Mouse (Mus musculus) cerebellum, postnatal 10 days (tissue): Measurements from ENCODE around the gene Cldn6.
A peak's percentile ranks its signal among the peaks of the same experiment; 100 is the strongest.

ENCODE experiments used
- DNase-seq, 2 experiments: peaks; one replicate each; pipeline ENCODE4 v3.0.0; 2021; ENCODE audit warnings: mixed read lengths in 2 of 2

The Cldn6 gene

GRCm38 (mm10) chr17:23679127-23679835 lies at the start of gene Cldn6:
Gene Cldn6 (plus strand): TSS chr17:23679249.
- no peak for DNase-seq

DNA sequence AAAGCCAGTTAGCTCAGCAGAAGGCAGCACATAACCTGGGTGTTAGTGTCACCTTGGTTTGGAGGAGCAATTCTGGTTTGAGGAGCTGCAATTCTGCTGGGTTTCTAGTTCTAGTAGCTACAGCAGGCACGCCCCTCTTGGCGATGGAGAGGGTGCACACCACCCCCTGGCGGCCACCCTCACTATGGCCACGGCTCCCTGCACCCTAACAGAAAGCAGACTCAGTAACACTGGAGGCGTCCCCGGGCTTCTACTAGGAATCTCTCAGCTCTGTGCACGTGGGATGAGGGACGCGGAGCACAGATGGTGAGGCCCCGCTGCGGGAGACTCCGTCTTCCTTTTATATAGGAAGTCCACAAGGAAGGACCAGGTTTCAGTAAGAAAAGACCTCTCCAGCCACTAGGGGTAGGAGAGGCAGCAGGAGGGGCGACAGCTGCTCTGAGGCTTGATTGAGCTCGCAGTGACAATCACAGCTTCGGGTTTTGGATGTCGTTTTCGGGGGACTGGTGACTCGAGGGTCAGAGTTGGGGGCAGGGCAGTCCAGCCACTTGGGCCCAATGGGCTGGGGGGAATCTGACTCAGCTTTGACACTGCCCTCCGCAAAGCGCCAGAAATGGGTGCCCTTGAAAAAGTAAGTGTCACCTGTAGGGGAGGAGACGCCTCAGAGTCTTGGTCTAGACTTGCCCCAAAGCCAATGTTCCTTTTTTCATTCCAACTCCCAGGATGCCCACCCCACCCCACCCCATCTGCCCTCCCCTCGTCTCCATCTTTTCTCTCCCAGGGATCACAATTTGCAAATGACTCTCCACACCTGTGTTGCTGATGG lies 48.6 kb upstream of the Cldn6 start:
- DNase-seq: peak; percentile 91 to 93

- DNase-seq: peak; percentile 52 to 62
Observed at GRCm38 (mm10) chr17:23631241-23631640, 47.8 kb upstream of the Cldn6 start.

GRCm38 (mm10) chr17:23644613-23645495 lies 34.2 kb upstream of the Cldn6 start, which contains the start of gene Mmp25:
Gene Mmp25 (minus strand): TSS chr17:23645277.
- DNase-seq: peak; percentile 66 to 67

DNA sequence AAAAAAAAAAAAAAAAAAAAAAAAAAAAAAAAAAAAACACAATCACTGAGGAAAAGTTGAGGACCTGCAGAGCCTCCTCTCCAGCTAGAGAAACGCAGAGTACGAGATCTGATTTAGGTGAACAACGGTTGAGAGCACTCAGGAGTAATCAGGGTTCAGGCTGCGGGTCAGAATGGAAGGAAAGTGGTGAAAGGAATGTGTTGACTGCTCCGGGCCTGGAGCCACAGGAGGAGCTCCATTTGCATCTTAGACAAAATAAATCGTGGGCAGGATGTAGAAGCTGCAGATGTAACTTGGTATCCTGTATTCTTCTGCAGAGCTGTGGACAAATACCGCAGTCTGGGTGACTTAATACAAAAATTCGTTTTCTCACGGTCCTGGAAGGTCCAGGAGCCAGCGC lies 33.2 kb upstream of the Cldn6 start:
- DNase-seq: no peak

GRCm38 (mm10) chr17:23651363-23651762 lies 27.7 kb upstream of the Cldn6 start:
- no peak for DNase-seq

GRCm38 (mm10) chr17:23653324-23653723 lies 25.7 kb upstream of the Cldn6 start:
- no peak for DNase-seq

GRCm38 (mm10) chr17:23654001-23654400 lies 25.0 kb upstream of the Cldn6 start:
- no peak for DNase-seq

GRCm38 (mm10) chr17:23654410-23654809 lies 24.6 kb upstream of the Cldn6 start:
- DNase-seq: no peak

DNA sequence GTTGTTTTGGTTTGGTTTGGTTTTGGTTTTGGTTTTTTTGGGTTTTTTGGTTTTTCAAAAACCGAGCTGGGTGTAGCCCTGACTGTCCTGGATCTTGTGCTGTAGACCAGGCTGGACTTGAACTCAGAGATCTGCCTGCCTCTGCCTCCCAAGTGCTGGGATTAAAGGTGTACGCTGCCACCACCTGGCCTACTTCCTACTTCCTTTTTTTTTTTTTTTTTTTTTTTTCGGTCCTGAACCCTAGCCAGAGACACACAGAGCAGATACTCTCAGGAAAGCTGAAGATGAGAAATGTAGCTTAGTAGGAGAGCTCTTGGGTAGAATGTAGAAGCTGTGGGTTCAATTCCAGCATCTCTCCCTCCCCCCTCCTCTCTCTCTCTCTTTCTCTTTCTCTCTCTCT lies 20.6 kb upstream of the Cldn6 start:
- no peak for DNase-seq

GRCm38 (mm10) chr17:23660117-23660875 lies 18.8 kb upstream of the Cldn6 start, which contains the start of gene Bicdl2:
Gene Bicdl2 (plus strand): TSS chr17:23660506.
- DNase-seq: peak; percentile 59 to 74

DNA sequence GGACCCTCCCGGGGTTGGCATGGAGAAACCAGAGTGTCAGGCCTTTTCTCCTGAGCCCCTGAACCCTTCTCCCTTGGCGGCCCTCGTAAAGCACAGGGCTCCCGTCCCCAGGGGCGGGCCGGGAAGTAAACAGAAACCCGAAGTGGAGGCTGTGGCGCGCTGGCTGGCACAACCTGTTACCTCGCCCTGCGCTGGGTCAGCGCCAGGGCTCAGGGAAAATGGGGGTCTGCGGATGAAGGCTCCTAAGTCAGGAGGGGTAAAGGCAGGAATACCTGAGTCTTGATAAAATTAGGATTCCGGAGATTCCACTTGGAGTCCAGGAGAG lies 18.2 kb upstream of the Cldn6 start:
- DNase-seq: no peak

DNA sequence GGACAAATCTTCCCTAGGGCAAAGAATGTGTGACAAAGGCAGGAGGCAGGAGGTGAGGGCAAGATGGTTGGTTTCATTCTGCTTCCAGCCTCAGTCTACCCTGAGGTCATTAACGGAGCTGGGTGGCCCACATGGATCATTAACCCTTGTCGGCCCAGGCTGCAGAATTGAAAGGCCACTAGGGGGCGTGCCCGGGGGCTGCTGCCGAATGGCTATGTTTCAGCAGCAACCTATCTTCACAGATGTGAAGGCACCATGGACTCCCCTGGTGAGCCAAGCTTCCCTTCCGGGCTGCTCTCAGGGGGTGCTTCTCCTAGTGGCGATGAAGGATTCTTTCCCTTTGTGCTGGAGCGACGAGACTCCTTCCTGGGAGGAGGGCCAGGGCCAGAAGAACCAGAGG lies 17.5 kb upstream of the Cldn6 start:
- DNase-seq: peak in 1 of 2 experiments; percentile 40

DNA sequence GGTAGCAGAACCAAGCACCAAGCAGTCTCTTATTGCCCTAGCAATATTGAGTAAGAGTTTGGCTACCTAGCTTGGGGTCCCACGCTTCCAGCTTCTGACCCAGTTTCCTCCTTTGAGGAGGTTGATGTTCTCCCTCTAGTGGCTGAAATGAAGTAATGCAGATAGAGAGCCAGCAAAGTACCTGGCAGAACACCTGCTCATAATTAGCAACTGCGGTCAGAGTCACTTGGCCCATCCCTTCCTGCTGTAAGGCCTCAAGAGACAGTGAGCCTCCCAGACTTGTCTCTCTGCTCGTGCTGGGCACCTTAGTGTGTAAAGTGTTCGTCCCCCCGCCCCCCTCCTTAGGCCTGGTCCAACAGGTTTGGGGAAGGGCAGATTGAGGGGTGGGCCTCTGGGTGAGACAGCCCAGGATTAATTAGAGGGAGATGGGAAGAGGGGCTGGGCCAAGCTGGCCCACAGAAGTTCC lies 14.5 kb upstream of the Cldn6 start:
- DNase-seq: peak; percentile 55 to 70

GRCm38 (mm10) chr17:23665511-23665910 lies 13.5 kb upstream of the Cldn6 start:
- DNase-seq: no peak

DNA sequence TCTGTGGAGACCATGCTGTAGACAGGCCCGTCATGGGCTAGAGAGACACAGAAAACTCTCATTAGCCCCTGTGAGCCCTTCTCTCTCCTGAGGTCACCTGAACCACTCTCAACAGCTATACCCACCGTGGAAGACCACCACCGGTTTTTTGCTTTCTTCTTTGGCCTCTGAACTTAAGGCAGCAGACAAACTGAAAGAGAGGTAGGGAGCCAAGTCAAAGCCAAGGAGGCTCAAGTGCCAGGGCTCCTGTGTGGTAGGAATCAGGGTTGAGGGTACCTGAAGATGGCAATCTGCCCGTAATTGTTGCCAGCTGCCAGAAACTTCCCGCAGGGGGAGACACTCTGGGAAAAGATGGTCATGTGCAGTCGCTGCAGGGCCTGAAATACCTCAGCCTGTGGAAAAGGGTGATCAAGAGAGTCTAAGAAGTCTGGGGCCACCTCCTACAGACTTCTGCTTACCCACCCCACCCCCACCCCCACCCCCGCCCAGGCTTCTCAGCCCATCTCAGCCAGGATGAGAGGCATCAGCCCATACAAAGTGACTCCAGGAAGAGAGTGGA lies 8.5 kb upstream of the Cldn6 start:
- DNase-seq: no peak

DNA sequence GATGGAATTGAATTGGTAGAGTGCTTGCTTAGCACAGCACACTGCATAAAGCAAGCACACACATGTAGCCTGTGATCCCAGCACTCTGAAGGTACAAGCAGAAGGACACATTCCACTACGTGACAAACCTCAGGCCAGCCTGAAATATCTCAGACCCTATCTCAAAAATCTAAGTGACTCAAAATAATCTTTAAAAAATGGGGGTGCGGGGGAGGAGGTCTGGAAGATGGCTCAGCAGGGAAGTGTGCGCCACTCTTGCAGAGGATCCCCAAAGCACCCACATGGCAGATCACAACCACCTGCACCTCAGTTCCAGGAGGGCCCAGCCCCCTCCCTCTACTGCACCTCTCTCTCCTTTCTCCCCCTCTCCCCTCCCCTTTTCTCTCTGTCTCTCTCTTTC lies 7.5 kb upstream of the Cldn6 start:
- no peak for DNase-seq

GRCm38 (mm10) chr17:23672761-23673160 lies 6.3 kb upstream of the Cldn6 start:
- DNase-seq: no peak

DNA sequence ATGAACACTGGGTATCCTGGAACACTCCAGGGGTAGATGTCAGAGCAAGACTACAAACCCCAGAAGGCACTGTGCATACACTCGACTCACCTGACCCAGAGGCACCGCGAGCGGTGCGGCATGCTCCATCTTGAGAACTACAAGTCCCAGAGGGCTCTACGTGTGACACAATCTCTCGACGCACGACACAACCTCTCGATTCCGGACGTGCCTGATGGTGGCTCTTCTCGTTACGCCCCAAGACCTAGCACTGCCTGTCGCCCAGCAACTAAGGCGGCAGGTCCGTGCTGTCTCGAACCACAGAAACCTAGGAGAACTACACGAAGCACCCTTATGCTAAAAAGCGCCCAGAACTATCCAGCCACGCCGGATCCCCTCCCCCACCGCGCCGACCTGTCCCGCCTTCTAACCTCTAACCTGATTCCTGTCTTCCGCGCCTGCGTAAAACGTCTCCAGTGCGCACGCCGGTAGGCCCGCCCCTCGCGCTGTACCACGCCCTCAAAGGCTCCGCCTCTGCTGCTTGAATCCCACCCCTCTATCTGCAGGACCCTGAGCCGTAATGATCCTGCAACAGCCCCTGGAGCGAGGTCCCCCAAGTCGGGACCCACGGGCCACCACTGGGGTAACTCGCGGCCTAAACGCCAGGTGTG lies 5.5 kb upstream of the Cldn6 start, which contains the start of the genes Hcfc1r1 and Thoc6:
Hcfc1r1 (plus strand) TSS at position 173 of the 650 bp plus-strand sequence.
Thoc6 (minus strand) TSS at position 459 of the 650 bp plus-strand sequence.
- DNase-seq: peak; percentile 96 to 97

DNA sequence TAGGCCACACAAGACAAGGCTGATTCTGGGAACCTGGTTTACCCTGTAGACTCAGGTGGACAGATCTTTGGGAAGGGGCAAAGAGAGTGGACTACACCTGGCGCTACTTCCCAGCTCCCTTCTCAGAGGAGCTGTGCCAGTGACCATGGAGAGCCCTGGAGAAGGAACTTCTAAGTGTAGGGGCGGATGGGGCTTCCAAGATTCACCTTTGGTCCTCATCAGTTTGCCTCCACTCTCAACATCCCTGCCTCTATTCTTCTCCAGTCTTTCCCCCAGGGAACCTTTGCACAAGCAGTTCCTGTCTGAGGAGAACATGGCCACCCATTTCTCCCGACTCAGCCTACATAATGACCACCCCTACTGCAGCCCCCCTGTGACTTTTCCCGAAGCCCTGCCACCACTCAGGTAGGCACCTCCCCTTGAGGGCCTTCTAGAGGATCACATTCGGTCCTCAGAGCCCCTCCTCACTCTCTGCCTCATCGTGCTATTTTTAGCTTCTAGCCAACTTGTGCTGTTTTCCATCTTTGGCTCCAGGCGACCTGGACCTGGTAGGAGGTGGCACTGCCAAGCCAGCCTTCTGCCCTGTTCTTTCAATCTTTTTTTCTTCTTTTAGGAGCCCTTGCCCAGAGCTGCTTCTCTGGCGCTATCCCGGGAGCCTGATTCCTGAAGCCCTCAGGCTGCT lies 4.6 kb upstream of the Cldn6 start:
- peak; percentile 75 to 77 for DNase-seq
